Mouse (Mus musculus): ENCODE data around the gene Dlx5. TPM values are rescaled to one million over a fixed set of nuclear protein-coding genes. Genes with fewer than 3 reads are reported as not detected.

Dlx5 gene
- polyA plus RNA-seq, 1 experiment from 2014 or later: 33.9 TPM

GRCm38 (mm10) chr6:6876231-6876630 lies 5.7 kb downstream of the Dlx5 start:
- H3K9me3 ChIP-seq: no peaks in the 10 kb centered on the region
- H3K36me3 ChIP-seq: 0 out of 2 replicates have a peak, but pooled peaks cover 8% of the 10 kb centered on the region
- peaks cover 45% of the 10 kb centered on the region for H3K4me1 ChIP-seq (replicated peaks)
- WGBS: 8% methylated on average over 2 of the region's 2 CpGs
- H3K27ac ChIP-seq: no peak overlapping the region
- H3K27me3 ChIP-seq: peaks cover 95% of the 10 kb centered on the region
- no peak overlapping the region for H3K4me3 ChIP-seq (replicated peaks)
- H3K4me2 ChIP-seq: no peak overlapping the region
- no peak for ATAC-seq (ENCODE audit: insufficient number of reproducible peaks, insufficient read depth, low FRiP score, low TSS enrichment, low read depth)
- no peak overlapping the region for H3K9ac ChIP-seq (replicated peaks)

DNA sequence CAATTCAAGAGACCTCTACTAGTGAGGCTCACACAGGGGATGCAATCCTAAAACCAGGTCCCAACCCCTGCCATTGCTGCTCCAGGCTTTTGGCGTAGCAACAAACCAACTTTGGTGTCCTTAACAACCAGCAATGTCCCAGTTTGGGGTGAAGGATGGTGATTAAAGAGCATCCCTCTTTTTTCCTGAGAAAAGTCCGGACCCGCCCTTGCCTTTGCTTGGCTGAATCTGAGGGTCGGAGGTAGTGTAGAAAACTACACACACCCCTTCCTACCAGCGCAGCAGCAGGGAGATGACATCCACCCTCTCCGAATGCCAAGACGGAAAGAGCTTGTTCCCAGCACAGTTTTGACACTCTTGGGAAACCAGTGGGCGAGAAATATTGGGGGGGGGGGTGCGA lies 6.2 kb downstream of the Dlx5 start:
- no peaks in the 10 kb centered on the region for H3K9me3 ChIP-seq
- ATAC-seq (ENCODE audit: insufficient number of reproducible peaks, insufficient read depth, low FRiP score, low TSS enrichment, low read depth): no peak
- no peak overlapping the region for H3K4me2 ChIP-seq
- H3K9ac ChIP-seq (replicated peaks): no peak overlapping the region
- H3K27ac ChIP-seq: no peak overlapping the region
- 4% methylated on average over 9 of the region's 9 CpGs for WGBS
- H3K4me1 ChIP-seq (replicated peaks): peaks cover 39% of the 10 kb centered on the region
- no peak overlapping the region for H3K4me3 ChIP-seq (replicated peaks)
- H3K27me3 ChIP-seq: peaks cover 95% of the 10 kb centered on the region
- 0 out of 2 replicates have a peak, but pooled peaks cover 8% of the 10 kb centered on the region for H3K36me3 ChIP-seq

DNA sequence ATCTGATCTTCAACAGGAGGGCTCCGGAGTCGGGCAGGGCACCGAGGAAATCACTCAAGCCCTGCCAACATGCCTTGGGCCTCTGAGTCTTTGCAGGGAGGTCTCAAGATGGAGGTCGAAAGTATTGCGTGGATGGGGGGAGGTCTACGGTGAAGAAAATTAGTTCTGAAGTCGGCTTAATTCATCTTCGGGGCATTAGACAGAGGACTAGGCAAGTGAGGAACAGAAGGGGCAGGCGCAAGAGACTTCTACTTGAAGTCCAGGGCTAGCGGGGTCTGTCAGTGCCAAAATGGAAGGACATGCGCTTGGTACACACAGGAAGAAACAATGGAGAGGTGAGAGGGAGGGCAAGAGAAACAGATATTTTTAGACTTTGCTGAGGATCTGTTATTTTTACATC lies 6.7 kb downstream of the Dlx5 start:
- peak overlapping the region; percentile 21; the same call in 1 of the 2 replicates for H3K4me3 ChIP-seq (replicated peaks)
- H3K27me3 ChIP-seq: peaks cover 96% of the 10 kb centered on the region
- H3K4me1 ChIP-seq (replicated peaks): peaks cover 35% of the 10 kb centered on the region
- WGBS: 3% methylated on average over 11 of the region's 11 CpGs
- 0 out of 2 replicates have a peak, but pooled peaks cover 8% of the 10 kb centered on the region for H3K36me3 ChIP-seq
- peak overlapping the region; percentile 26; the same call in 1 of the 2 replicates for H3K4me2 ChIP-seq
- no peak overlapping the region for H3K27ac ChIP-seq
- no peak overlapping the region for H3K9ac ChIP-seq (replicated peaks)
- H3K9me3 ChIP-seq: no peaks in the 10 kb centered on the region
- no peak for ATAC-seq (ENCODE audit: insufficient number of reproducible peaks, insufficient read depth, low FRiP score, low TSS enrichment, low read depth)

- H3K27me3 ChIP-seq: peaks cover 94% of the 10 kb centered on the region
- H3K9ac ChIP-seq (replicated peaks): no peak overlapping the region
- H3K4me3 ChIP-seq (replicated peaks): peak overlapping the region; percentile 21
- H3K9me3 ChIP-seq: no peaks in the 10 kb centered on the region
- peak; percentile 26; the same call in 1 of the 2 replicates for ATAC-seq (ENCODE audit: insufficient number of reproducible peaks, insufficient read depth, low FRiP score, low TSS enrichment, low read depth)
- no peak overlapping the region for H3K27ac ChIP-seq
- peak overlapping the region; percentile 45 for H3K4me2 ChIP-seq
- 0 out of 2 replicates have a peak, but pooled peaks cover 8% of the 10 kb centered on the region for H3K36me3 ChIP-seq
- H3K4me1 ChIP-seq (replicated peaks): peaks cover 28% of the 10 kb centered on the region
- WGBS: under 1% methylated on average over 25 of the region's 25 CpGs
Measured at GRCm38 (mm10) chr6:6874073-6874771, 7.7 kb downstream of the Dlx5 start.

- 0 out of 2 replicates have a peak, but pooled peaks have one; percentile 8 for ATAC-seq (ENCODE audit: insufficient number of reproducible peaks, insufficient read depth, low FRiP score, low TSS enrichment, low read depth)
- 1% methylated on average over 19 of the region's 19 CpGs for WGBS
- Histone ChIP-seq H3K9ac (replicated peaks) (no peak overlapping the region), H3K9me3 (no peaks in the 10 kb centered on the region), H3K36me3 (0 out of 2 replicates have a peak, but pooled peaks cover 8% of the 10 kb centered on the region), H3K4me2 (peak overlapping the region; percentile 45), H3K27ac (no peak overlapping the region), H3K4me3 (replicated peaks) (peak overlapping the region; percentile 21), H3K27me3 (peaks cover 92% of the 10 kb centered on the region), H3K4me1 (replicated peaks) (peaks cover 21% of the 10 kb centered on the region)
Measured at GRCm38 (mm10) chr6:6873476-6874072, 8.3 kb downstream of the Dlx5 start.

DNA sequence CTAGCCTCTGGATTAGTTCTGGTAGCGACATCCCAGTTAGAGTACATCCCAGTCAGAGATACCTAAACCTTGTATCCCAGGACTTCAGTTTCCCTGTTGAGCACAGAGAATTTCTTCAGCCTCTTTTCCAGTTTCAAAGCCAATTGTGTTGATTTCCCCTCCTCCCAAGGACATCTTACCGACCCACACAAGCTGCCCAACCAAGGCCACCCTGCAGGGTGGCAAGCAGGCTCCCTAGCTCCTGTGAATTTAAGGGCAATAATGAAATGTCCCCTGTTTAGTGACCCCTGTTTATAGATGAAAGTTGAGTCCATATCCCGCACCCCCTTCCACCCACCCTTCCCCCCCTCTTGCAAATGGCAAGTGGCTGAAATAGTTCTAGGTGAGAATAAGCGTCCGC lies 9.0 kb downstream of the Dlx5 start:
- 0 out of 2 replicates have a peak, but pooled peaks cover 3% of the 10 kb centered on the region for H3K36me3 ChIP-seq
- no peak overlapping the region for H3K9ac ChIP-seq (replicated peaks)
- H3K9me3 ChIP-seq: no peaks in the 10 kb centered on the region
- H3K4me1 ChIP-seq (replicated peaks): peaks cover 15% of the 10 kb centered on the region
- ATAC-seq (ENCODE audit: insufficient number of reproducible peaks, insufficient read depth, low FRiP score, low TSS enrichment, low read depth): no peak
- no peak overlapping the region for H3K4me2 ChIP-seq
- peaks cover 88% of the 10 kb centered on the region for H3K27me3 ChIP-seq
- H3K27ac ChIP-seq: no peak overlapping the region
- WGBS: 0% methylated on average over 5 of the region's 5 CpGs
- no peak overlapping the region for H3K4me3 ChIP-seq (replicated peaks)

- no peaks in the 10 kb centered on the region for H3K9me3 ChIP-seq
- no peak overlapping the region for H3K9ac ChIP-seq (replicated peaks)
- H3K4me3 ChIP-seq (replicated peaks): no peak overlapping the region
- peaks cover 15% of the 10 kb centered on the region for H3K4me1 ChIP-seq (replicated peaks)
- 5% methylated on average over 5 of the region's 5 CpGs for WGBS
- peaks cover 90% of the 10 kb centered on the region for H3K27me3 ChIP-seq
- no peak for ATAC-seq (ENCODE audit: insufficient number of reproducible peaks, insufficient read depth, low FRiP score, low TSS enrichment, low read depth)
- 0 out of 2 replicates have a peak, but pooled peaks cover under 1% of the 10 kb centered on the region for H3K36me3 ChIP-seq
- no peak overlapping the region for H3K27ac ChIP-seq
- no peak overlapping the region for H3K4me2 ChIP-seq
Measured at GRCm38 (mm10) chr6:6871692-6872091, 10.2 kb downstream of the Dlx5 start.

GRCm38 (mm10) chr6:6870876-6871420 lies 10.9 kb downstream of the Dlx5 start:
- WGBS: 2% methylated on average over 7 of the region's 7 CpGs
- H3K27ac ChIP-seq: no peak overlapping the region
- H3K4me1 ChIP-seq (replicated peaks): peaks cover 15% of the 10 kb centered on the region
- H3K27me3 ChIP-seq: peaks cover 88% of the 10 kb centered on the region
- no peak overlapping the region for H3K9ac ChIP-seq (replicated peaks)
- H3K9me3 ChIP-seq: no peaks in the 10 kb centered on the region
- no peak overlapping the region for H3K4me3 ChIP-seq (replicated peaks)
- no peaks in the 10 kb centered on the region for H3K36me3 ChIP-seq
- ATAC-seq (ENCODE audit: insufficient number of reproducible peaks, insufficient read depth, low FRiP score, low TSS enrichment, low read depth): no peak
- H3K4me2 ChIP-seq: no peak overlapping the region

DNA sequence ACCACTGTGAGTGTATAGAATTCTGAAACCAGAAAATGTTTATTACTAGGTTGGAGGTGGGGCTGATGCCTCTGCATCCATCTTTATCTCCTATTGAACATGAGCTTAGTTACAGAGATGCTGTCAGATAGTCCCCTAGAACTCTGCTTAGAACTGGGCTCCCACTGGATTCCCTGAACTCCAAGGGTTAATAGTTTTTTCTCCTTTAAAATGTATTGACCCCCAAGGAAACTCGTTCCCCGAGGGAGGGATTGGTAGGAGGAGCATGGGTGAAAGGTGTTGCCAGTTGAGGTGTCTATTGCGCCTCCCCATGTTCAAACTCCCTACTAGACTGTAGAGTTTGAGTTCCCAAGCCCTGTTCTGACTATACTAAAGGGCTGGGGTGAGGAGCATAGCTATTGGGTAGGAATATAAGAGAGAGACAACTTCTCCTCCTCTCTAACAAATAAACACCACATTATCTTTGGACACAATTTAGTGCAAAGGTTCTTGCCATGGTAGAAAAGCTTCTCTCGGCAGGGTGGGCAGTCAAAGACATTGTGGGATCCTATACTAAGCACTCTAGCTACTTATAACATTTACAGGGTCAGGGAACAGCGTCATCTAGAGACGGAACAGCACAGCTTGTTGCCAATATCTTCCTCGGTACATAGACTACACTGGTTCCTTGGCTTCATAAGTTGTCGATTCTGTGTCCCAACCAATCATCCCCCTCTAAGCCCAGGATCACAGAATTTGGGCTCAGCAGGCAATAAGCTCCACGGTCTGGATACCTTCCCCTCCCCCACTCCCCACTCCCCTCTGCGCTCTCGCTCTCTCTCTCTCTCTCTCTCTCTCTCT lies 11.7 kb downstream of the Dlx5 start:
- H3K27me3 ChIP-seq: peaks cover 88% of the 10 kb centered on the region
- H3K4me2 ChIP-seq: no peak overlapping the region
- ATAC-seq (ENCODE audit: insufficient number of reproducible peaks, insufficient read depth, low FRiP score, low TSS enrichment, low read depth): no peak
- no peak overlapping the region for H3K4me3 ChIP-seq (replicated peaks)
- H3K9me3 ChIP-seq: no peaks in the 10 kb centered on the region
- H3K9ac ChIP-seq (replicated peaks): no peak overlapping the region
- H3K27ac ChIP-seq: no peak overlapping the region
- H3K4me1 ChIP-seq (replicated peaks): peaks cover 14% of the 10 kb centered on the region
- WGBS: 1% methylated on average over 10 of the region's 11 CpGs
- no peaks in the 10 kb centered on the region for H3K36me3 ChIP-seq

DNA sequence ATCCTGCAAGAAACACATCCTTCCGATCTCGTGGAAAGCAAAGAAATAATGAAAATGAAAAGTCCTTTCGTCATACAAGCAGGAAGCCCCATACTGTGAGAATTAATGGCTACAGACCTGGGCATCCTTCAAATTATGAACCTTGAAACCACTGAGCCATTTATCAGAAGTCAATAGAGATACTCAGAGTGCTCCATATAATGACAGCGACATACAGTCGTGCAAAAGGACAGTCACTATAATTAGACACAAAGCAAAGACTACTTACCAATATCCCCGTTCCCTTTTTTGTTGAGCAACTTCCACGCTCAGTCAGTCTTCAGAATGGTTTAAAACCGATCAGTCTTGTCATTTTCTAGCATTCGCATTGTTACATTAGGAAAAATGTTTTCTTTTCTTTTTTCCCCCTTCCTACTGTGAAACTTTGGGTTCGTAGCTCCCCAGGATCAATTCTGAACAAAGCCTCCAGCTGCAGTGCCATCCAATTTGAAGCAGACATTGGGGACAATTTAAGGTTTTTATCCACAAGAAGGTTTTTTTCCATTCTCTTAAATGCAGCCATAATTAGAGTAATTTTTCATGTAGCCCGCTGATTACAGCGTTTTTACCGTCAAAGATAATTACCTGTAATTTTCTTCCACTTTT lies 12.7 kb downstream of the Dlx5 start:
- Histone ChIP-seq H3K27ac (no peak overlapping the region), H3K9me3 (no peaks in the 10 kb centered on the region), H3K4me3 (replicated peaks) (no peak overlapping the region), H3K4me1 (replicated peaks) (peaks cover 4% of the 10 kb centered on the region), H3K9ac (replicated peaks) (no peak overlapping the region), H3K4me2 (no peak overlapping the region), H3K27me3 (peaks cover 88% of the 10 kb centered on the region), H3K36me3 (no peaks in the 10 kb centered on the region)
- WGBS: 6% methylated on average over 13 of the region's 13 CpGs
- no peak for ATAC-seq (ENCODE audit: insufficient number of reproducible peaks, insufficient read depth, low FRiP score, low TSS enrichment, low read depth)

Data from limb, embryonic 12.5 days (tissue).